Mouse (Mus musculus): Measurements from ENCODE around the gene Mrto4. TPM values are rescaled to one million over a fixed set of nuclear protein-coding genes. Genes with fewer than 3 reads are reported as not detected.

Mrto4 gene
- total RNA-seq, 1 experiment: 290 TPM

DNA sequence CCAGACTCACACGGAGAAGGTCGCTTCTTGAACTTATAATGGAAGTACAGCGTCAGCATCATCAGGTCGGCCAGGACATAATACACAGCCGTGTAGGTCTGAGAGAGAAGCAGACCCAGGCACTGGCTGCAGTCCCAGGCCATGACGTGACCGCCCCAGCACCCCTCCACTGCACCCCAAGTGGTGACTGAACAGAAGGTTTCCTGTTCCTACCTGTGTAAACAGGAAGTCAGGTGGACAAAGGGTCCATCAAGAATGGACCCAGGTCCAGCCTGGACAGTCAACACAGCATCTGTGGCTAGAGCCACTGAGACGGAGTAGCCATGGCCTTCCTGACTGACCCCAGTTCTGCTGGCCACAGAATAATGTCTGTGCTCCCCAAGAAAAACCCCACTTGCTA is 50.6 kb downstream of the Mrto4 start:
- in situ Hi-C loops (cut with MboI; ENCODE audit: low sequenced_read_pairs in 2 of 2, unreplicated experiment in 2 of 2): no loop called here
- H3K36me3 ChIP-seq (ENCODE audit: control insufficient read depth, insufficient read depth, low read length, poor library complexity, severe bottlenecking): peaks cover 26% of the 10 kb centered on the region; the same call in 1 of the 2 replicates
- no peak overlapping the region for H3K4me3 ChIP-seq (ENCODE audit: insufficient read depth in 1 of 2, low read depth in 1 of 2, low read length in 2 of 2, poor library complexity in 1 of 2, severe bottlenecking in 1 of 2)
- H3K9me3 ChIP-seq (ENCODE audit: control insufficient read depth, insufficient read depth, low read depth, low read length): no peaks in the 10 kb centered on the region
- TF ChIP-seq ZC3H11A (IDR thresholded peaks at IDR 0.05; ENCODE audit: borderline replicate concordance, low read depth, low read length) (no peak), ZNF384 (IDR thresholded peaks at IDR 0.05; ENCODE audit: low read depth, low read length) (no peak), HCFC1 (IDR thresholded peaks at IDR 0.05; ENCODE audit: borderline replicate concordance, insufficient read depth, low read length) (no peak), MAFK (IDR thresholded peaks at IDR 0.05; ENCODE audit: insufficient read depth, low read depth, low read length) (no peak), CHD2 (IDR thresholded peaks at IDR 0.05; ENCODE audit: low read depth, low read length) (no peak)
- no peak for DNase-seq (ENCODE audit: low read depth, low spot score)
- peaks cover 2 to 14% of the 10 kb centered on the region in 2 experiments; a peak in 2 of 4 replicates for H3K4me1 ChIP-seq (ENCODE audit: control insufficient read depth in 2 of 2, insufficient read depth in 2 of 2, low read length in 2 of 2, poor library complexity in 1 of 2)
- no peak overlapping the region for H3K27ac ChIP-seq (ENCODE audit: insufficient read depth, low read depth, low read length, poor library complexity, severe bottlenecking)
- no peak overlapping the region for H3K9ac ChIP-seq (ENCODE audit: insufficient read depth, low read depth, low read length, poor library complexity, severe bottlenecking)

DNA sequence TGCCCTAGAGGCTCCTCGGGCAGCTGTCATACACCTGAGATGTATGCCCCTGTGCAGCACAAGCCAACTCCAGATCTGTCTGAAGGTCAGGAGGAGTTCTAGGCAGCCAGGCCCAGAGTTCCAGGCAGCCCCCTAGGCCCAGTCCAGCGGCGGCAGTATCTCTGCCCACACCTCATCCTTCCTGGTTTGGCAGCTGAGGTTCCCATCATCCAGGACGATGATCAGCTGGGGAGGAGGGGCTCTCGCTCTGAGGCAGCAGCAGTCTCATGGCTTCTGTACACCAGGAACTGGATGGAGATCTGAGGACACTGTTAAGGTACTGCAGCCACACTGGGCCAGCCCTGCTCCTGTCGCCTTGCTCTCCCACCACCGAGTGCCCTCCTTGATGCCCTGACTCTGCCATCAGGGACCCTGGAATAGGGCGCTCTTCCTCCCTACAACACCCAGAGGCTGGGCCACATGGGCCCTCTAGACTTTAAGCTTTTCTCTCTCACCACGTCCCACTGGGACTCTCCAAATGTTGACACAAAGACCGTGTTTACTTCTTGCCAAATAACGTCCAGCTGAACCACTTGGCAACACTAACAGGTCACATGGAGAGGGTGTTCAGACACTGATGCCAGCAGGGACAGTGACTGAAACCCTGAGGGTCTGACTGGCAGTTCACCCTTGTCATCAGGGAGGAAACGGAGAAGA is 53.6 kb downstream of the Mrto4 start:
- no peak for TF ChIP-seq CHD2 (IDR thresholded peaks at IDR 0.05; ENCODE audit: low read depth, low read length)
- TF ChIP-seq ZNF384 (IDR thresholded peaks at IDR 0.05; ENCODE audit: low read depth, low read length): no peak
- H3K4me1 ChIP-seq (ENCODE audit: control insufficient read depth in 2 of 2, insufficient read depth in 2 of 2, low read length in 2 of 2, poor library complexity in 1 of 2): peaks cover 2 to 14% of the 10 kb centered on the region in 2 experiments; a peak in 2 of 4 replicates
- no peak overlapping the region for H3K9ac ChIP-seq (ENCODE audit: insufficient read depth, low read depth, low read length, poor library complexity, severe bottlenecking)
- in situ Hi-C loops (cut with MboI; ENCODE audit: low sequenced_read_pairs in 2 of 2, unreplicated experiment in 2 of 2): loop anchor here in 1 of 2 experiments (25.0 kb wide), 1 partner anchor 212 kb away; the partner anchor contains the start of genes Htr6 and Nbl1
- H3K36me3 ChIP-seq (ENCODE audit: control insufficient read depth, insufficient read depth, low read length, poor library complexity, severe bottlenecking): peaks cover 26% of the 10 kb centered on the region; the same call in 1 of the 2 replicates
- H3K4me3 ChIP-seq (ENCODE audit: insufficient read depth in 1 of 2, low read depth in 1 of 2, low read length in 2 of 2, poor library complexity in 1 of 2, severe bottlenecking in 1 of 2): no peak overlapping the region
- DNase-seq (ENCODE audit: low read depth, low spot score): no peak
- no peak overlapping the region for H3K27ac ChIP-seq (ENCODE audit: insufficient read depth, low read depth, low read length, poor library complexity, severe bottlenecking)
- H3K9me3 ChIP-seq (ENCODE audit: control insufficient read depth, insufficient read depth, low read depth, low read length): no peaks in the 10 kb centered on the region

DNA sequence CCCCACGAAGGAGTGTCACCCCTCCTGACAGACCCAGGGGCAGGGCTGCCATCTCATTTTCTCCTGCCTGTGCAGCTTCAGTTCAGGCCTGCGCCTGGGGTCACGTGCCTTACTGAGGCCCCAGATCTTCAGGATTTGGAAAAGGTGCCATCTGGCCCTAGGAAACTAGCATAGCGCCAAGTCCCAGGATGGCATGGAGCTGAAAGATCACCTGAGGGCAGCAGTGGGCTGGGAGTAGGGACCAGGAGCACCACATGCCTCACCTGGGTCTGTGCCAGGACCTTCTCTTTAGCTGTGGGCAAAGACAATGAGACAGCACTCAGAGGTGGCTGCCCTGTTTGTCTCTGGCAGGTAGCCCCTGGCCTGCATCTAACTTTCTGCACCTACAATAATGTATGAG is 54.8 kb downstream of the Mrto4 start:
- H3K9me3 ChIP-seq (ENCODE audit: control insufficient read depth, insufficient read depth, low read depth, low read length): no peaks in the 10 kb centered on the region
- in situ Hi-C loops (cut with MboI; ENCODE audit: low sequenced_read_pairs in 2 of 2, unreplicated experiment in 2 of 2): loop anchor here in 1 of 2 experiments (25.0 kb wide), 1 partner anchor 210 kb away; the partner anchor contains the start of genes Htr6 and Nbl1
- H3K4me3 ChIP-seq (ENCODE audit: insufficient read depth in 1 of 2, low read depth in 1 of 2, low read length in 2 of 2, poor library complexity in 1 of 2, severe bottlenecking in 1 of 2): no peak overlapping the region
- peaks cover 26% of the 10 kb centered on the region; the same call in 1 of the 2 replicates for H3K36me3 ChIP-seq (ENCODE audit: control insufficient read depth, insufficient read depth, low read length, poor library complexity, severe bottlenecking)
- no peak overlapping the region for H3K27ac ChIP-seq (ENCODE audit: insufficient read depth, low read depth, low read length, poor library complexity, severe bottlenecking)
- H3K4me1 ChIP-seq (ENCODE audit: control insufficient read depth in 2 of 2, insufficient read depth in 2 of 2, low read length in 2 of 2, poor library complexity in 1 of 2): peaks cover 0 to 9% of the 10 kb centered on the region in 2 experiments; a peak in 1 of 4 replicates
- no peak for TF ChIP-seq MAFK (IDR thresholded peaks at IDR 0.05; ENCODE audit: insufficient read depth, low read depth, low read length)
- no peak for TF ChIP-seq ZC3H11A (IDR thresholded peaks at IDR 0.05; ENCODE audit: borderline replicate concordance, low read depth, low read length)
- TF ChIP-seq CHD2 (IDR thresholded peaks at IDR 0.05; ENCODE audit: low read depth, low read length): no peak
- TF ChIP-seq ZNF384 (IDR thresholded peaks at IDR 0.05; ENCODE audit: low read depth, low read length): no peak
- no peak for TF ChIP-seq HCFC1 (IDR thresholded peaks at IDR 0.05; ENCODE audit: borderline replicate concordance, insufficient read depth, low read length)
- H3K9ac ChIP-seq (ENCODE audit: insufficient read depth, low read depth, low read length, poor library complexity, severe bottlenecking): no peak overlapping the region
- no peak for DNase-seq (ENCODE audit: low read depth, low spot score)

Other genes starting within 250 kb of the Mrto4 start
- 141 and 147 TPM in 2 replicates for gene Minos1, start 221.5 kb downstream of the Mrto4 start, total RNA-seq (2012; rRNA removed)
- gene Capzb, start 159.7 kb downstream of the Mrto4 start, total RNA-seq (2012; rRNA removed): 86.7 and 111 TPM in 2 replicates
- gene Pqlc2, start 41.9 kb downstream of the Mrto4 start, total RNA-seq (2012; rRNA removed): 25.0 and 35.3 TPM in 2 replicates
- gene Akr7a5, start 41.8 kb downstream of the Mrto4 start, total RNA-seq (2012; rRNA removed): 24.7 and 27.2 TPM in 2 replicates
- gene Emc1, start within 50 bp of the Mrto4 start, total RNA-seq (2012; rRNA removed): 88.0 and 136 TPM in 2 replicates
- 199 and 224 TPM in 2 replicates for gene Ubr4, start within 50 bp of the Mrto4 start, total RNA-seq (2012; rRNA removed)
- gene Iffo2, start 178.0 kb upstream of the Mrto4 start, total RNA-seq (2012; rRNA removed): 11.2 and 19.3 TPM in 2 replicates

All from ES-E14 (cell line).